Mouse (Mus musculus) brain, embryonic 14.5 days (tissue): ENCODE results near the gene Fig4. TPM values are rescaled to one million over a fixed set of nuclear protein-coding genes. Genes with fewer than 3 reads are reported as not detected.

Source experiments
- DNase-seq: peaks from one replicate; pipeline ENCODE4 v3.0.0-alpha.2; 2011; ENCODE audit warnings: low read depth
- CTCF ChIP-seq: fragments of 200-500 bp; IDR thresholded peaks from 2 replicates; pipeline ENCODE4 v1.5.1; 2012; ENCODE audit warnings: inconsistent platforms, mild to moderate bottlenecking, moderate library complexity, borderline replicate concordance; ENCODE audit not compliant: insufficient read depth, insufficient read length; ENCODE audit errors: extremely low read depth
- POLR2A ChIP-seq: fragments of 200-500 bp; IDR thresholded peaks from 2 replicates; pipeline ENCODE4 v1.6.1; 2012; ENCODE audit warnings: mild to moderate bottlenecking, inconsistent platforms, borderline replicate concordance; ENCODE audit not compliant: poor library complexity, insufficient read depth, insufficient read length, severe bottlenecking; ENCODE audit errors: extremely low read depth
- polyA plus RNA-seq: library from polyadenylated mRNA; depleted of rRNA; stranded (reverse); fragments of >200 nt; gene quantifications from 2 replicates; pipeline ENCODE4 v1.2.3, GENCODE M21; 2012

The Fig4 gene
- polyA plus RNA-seq, 1 experiment, result 19.4 TPM

GRCm38 (mm10) chr10:41291021-41291420, 12.0 kb downstream of the Fig4 start:
- TF ChIP-seq CTCF (no peak), POLR2A (no peak)
- DNase-seq, result no peak

- DNase-seq, result peak; percentile 95
- no peak for TF ChIP-seq POLR2A
- TF ChIP-seq CTCF, result peak; percentile 99
Measured at GRCm38 (mm10) chr10:41288771-41289415, 14.2 kb downstream of the Fig4 start.

GRCm38 (mm10) chr10:41288074-41288473, 15.0 kb downstream of the Fig4 start:
- no peak for TF ChIP-seq CTCF
- TF ChIP-seq POLR2A, result no peak
- DNase-seq, result no peak

GRCm38 (mm10) chr10:41287618-41288017, 15.4 kb downstream of the Fig4 start:
- DNase-seq, result no peak
- TF ChIP-seq CTCF (no peak), POLR2A (no peak)

DNA sequence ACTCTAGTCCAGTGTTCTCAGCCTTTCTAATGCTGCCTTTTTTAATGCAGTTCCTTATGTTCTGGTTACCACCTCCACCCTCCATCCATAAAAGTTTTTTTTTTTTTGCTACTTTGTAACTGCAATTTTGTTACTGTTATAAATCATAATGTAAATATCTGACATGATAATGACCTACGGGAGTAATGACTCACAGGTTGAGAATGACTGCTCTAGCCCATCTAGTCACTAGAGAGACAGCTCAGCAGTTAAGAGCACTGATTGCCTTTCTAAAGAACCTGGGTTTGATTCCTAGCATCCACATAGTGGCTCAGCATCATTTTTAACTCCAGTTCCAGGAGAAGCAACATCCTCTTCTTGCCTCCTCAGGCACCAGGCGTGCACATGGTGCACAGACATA, 21.0 kb downstream of the Fig4 start:
- TF ChIP-seq POLR2A (no peak), CTCF (no peak)
- DNase-seq, result no peak

DNA sequence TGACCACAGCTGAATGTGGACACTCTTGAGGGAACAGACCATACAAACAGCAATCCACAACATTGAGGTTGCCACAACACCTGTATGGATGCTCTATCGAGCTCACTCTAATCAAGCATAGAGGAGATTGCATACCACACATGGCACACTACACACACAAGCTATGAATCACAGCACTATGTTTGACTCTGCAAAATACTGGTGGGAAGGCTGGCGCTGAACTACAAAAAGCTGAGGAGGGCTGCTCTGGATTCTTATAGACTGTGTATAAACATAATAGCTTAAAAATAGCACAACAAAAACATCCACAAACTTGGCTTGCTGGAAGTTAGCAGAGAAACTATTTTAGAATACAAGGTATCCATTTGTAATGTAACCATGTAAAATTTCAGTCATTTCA, 22.3 kb downstream of the Fig4 start:
- DNase-seq, result no peak
- TF ChIP-seq POLR2A (no peak), CTCF (no peak)

DNA sequence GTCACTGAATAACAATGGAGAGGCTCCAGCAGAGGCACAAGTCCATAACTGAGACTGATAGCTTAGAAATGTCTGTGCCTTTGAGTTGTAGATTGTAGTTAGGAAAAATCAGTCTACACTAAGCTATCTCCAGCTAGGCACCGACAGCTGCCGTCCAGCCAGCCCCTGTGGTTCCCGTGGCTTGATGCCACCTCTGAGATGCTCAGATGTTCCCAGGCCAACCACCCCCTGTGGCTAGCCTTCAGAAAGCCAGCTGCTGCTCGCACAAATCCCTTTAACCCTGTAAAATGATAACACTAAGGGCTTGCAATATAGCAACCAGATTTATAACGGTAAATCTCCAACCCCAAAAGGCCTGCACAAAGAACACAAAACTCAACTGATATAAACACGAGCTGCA, 22.9 kb downstream of the Fig4 start:
- peak; percentile 36 for DNase-seq
- TF ChIP-seq CTCF, result no peak

DNA sequence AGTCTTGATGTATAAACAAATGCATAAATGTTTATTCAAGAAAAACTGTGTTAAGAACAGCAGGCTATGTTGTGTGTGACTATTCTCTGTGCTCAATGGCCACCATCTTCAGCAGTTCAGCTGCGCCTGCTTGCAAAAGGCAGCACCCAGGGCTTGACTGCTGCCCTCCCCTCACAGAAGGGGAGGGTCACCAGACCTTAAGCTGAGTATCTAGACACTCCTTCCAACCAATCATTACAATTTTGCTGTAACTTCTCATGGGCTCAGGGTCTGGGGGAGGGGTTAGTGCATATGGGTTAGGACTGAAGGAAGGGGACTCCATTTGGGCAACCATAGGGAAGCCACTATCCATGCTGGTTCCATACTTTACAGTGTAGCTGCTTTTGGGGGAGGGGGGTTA, 24.3 kb downstream of the Fig4 start:
- no peak for DNase-seq
- no peak for TF ChIP-seq POLR2A
- no peak for TF ChIP-seq CTCF

DNA sequence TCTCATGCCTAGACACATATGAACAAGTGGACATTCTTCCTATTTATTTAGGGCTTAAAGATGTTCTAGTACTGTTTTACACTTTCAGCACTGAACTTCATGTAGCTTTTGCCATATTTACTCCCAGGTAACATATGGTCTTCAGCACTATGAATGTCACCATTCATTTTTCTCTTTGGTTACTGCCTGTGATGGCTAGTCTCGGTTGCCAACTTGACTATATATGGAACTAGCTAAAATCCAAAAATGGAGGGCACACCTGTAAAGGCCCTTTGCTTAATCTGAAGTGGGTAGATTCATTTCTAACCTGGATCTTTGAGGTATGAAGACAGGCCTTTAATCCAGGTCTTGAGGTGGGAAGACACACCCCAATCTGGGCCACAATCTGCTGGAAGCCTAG, 28.2 kb downstream of the Fig4 start:
- DNase-seq, result no peak
- TF ChIP-seq POLR2A (no peak), CTCF (no peak)

- TF ChIP-seq POLR2A (no peak), CTCF (peak; percentile 61)
- DNase-seq, result peak; percentile 47
Measured at GRCm38 (mm10) chr10:41271860-41272259, 31.2 kb downstream of the Fig4 start.

DNA sequence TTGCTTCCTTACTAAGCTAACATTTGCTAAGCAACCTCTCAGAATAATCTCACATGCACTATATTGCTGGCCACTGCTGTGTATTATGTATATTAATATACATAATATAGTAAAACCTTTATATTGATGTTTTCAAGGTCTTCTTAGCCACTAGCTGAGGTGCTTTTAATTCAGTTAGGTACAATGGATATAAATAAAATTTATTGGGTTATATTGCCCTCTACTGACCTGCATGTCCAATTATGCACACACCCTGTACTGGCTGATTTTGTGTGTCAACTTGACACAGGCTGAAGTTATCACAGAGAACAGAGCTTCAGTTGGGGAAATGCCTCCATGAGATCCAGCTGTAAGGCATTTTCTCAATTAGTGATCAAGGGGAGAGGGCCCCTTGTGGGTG, 41.2 kb downstream of the Fig4 start:
- TF ChIP-seq POLR2A (no peak), CTCF (no peak)
- DNase-seq, result peak; percentile 43

DNA sequence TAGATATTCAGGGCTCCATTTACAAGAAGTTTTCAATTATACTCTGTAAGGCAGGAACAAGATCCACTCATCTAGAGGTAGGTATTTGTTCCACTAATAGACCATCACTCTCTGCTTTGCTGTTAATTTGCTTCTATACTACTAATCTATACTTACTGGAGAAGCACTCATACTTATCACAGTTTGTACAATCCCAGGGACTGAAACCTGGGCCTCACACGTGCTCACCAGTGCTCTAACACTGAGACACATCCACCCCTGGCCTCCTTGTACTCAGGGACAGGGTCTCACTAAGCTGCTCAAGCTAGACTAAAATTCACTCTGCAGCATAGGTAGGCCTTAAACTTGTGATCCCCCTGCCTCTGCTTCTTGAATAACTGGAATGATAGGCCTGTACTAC, 41.8 kb downstream of the Fig4 start:
- TF ChIP-seq CTCF, result no peak
- TF ChIP-seq POLR2A, result no peak

More for the DNA sequence above, 41.8 kb downstream of the Fig4 start:
- no peak for DNase-seq
